Mouse (Mus musculus): ENCODE results near the gene Enox1.
"Not testable (repeated sequence)": the region's sequence is repeated elsewhere in the genome, so short reads cannot be mapped to it uniquely, and the experiment has no call there.

Enox1 gene

DNA sequence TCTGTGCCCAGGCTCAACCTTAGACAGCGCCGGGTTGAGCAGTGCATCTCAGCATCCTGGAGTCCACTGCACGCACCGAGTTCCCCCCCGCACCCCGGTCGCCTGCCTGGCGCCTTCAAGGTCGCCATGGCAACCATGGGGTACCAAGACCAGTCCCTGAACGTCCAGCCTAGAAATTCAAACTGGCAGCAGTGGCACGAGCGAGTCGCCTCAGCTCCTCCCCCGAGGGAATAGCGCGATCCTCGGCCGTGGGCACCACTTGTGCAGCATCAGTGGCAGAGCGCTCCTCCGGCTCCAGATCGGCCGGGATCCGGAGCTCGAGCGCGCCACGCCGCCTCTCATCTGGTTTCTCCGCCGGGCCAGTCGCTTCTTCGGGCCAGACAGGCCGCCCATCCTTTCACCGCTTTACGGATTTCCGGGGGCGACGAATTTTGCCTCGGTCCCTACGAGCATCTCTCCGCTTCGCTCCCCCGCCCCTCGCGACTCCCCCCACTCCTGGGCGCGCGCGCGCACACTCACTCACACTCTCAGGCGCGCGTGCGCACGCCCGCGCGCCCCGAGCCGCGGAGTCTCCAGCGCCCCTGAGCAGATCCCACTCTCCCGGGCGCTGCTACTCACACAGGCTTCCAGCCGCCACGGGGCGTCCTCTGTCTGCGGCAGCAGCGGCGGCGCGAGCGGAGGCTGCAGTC lies at the start of gene Enox1:
Gene Enox1 (plus strand): TSS at position 542 of the 689 bp plus-strand sequence.
- peak; percentile 84 for DNase-seq (ENCODE audit: low spot score)

DNA sequence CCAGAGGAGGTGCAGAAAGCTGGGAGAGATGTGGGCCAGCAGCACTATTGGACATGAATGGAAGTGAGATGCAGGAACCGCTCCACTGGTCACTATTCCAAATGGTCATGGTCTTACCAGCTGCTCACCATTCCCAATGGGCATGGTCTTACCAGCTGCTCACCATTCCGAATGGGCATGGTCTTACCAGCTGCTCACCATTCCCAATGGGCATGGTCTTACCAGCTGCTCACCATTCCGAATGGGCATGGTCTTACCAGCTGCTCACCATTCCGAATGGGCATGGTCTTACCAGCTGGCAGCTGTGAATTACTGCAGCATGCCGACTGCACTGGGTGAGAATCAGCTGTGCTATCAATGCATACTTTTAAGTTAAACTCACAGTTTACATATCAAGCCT lies 45.9 kb upstream of the Enox1 start:
- not testable (repeated sequence) for DNase-seq (ENCODE audit: low spot score)

DNA sequence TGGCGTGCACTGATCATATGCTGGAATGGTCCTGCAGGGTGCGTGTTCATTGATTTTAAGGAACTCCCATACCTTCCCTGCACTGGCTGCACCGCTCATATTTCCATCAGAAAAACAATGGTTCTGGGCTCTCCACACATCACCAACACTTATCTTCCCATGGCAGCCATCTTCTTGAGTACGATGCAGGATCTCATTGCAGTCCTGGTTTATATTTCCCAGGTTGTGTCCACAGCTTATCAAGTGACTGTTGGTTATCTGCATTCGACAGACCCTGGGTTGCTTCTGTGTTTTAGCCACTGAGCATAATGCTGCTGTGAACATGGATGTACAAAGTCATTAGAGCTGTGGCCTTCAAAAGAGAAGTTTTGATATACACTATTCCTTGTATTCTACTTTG lies 26.0 kb upstream of the Enox1 start:
- DNase-seq (ENCODE audit: low spot score), result no peak

DNA sequence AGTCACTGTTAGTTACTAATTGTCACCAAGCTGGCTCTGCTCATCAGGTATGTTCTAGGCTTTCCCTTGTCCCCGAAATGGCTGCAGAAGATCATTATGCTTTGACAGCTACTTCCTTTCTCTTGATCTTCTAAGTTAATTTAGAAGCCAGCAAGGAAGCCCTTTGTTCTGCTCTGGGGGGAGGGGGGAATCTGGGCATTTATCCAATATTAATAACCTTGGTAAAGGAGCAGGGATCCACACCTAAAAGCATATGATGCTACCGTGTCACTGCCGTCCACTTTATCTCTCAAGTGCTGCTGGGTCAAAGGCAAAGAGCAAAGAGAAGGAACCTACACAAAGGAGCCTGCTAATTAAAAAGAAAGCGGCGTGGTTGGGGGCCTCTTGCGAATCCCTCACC lies 19.6 kb upstream of the Enox1 start:
- no peak for DNase-seq (ENCODE audit: low spot score)

DNA sequence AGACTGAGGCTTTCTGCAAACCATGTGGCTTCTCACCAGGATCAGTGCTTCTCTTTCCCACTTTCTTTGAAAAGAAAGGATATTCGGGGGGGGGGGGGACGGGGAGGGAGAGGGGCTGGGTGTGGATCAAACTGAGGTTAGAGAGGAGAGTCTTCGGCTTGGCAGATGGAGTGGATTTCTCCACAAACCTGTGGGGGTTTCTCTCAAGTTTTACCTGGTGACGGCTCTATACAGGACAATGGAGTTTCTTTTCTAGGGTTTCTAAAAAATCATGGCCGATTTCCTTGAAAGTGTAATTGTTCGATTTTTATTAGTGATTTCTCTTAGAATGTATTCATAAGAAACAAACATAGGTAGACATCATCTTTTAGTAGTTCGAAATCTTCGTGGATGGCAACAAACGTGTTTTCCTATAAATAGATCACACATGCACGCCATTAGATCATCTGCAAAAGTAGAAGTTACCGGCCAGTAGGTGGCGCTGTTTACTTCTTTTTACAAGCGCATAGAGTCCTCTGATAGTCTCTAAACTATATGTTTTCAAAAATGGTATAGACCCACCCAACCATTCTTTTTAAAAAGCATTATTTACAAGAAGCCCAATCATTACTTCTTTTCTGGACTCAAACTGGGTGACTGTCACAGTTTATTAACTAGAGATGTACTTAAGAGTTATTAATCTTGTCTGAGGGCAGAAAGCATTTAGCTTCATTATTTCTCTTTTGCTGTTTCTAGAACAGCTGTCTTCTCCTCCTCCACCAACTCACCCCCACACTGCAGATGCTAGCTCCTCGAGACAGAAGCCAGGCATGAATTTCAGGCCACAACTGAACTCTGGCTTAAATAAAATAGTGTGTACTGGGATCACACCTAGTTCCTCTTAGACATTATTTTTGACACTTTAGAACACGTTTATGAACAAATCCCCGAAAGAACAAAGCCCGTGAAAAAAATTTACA lies 15.0 kb upstream of the Enox1 start:
- peak; percentile 87 for DNase-seq (ENCODE audit: low spot score)

DNA sequence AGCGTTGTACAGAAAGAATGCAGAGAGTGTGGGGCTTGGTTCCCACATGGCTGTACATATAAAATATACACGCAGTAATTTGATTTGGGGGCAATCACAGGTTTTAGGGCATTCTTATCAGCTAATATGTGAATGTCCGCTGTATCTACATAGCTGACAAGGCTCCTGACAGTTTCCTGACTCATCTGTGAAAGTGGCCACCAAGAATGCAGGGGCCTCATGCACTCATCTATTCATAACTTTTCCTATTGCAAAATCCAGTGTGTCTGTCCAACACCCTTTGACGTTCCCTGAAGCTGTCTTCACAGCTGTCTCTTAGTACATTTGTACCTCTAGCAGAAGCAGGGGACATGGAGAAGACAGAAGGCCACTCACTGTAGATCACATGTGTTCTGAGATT lies 11.5 kb upstream of the Enox1 start:
- no peak for DNase-seq (ENCODE audit: low spot score)

DNA sequence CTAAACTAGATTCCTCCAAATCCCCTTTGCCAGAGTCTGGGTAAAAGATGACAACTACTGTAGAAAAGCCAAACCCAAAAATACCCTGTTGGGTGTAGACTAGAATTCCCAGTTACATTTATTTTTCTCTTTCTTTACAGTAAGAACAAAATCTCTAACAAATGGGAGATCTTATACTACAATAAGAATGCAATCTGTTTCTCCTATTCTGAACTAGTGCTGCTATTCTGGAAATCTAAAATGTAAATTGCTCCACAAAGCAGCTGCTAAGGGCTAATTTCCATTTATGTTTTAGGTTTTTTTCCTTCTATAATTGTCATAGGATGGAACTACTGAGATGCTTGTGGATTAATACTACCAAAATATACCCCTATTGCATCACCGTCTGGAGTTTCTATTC lies 8.9 kb upstream of the Enox1 start:
- DNase-seq (ENCODE audit: low spot score), result no peak

DNA sequence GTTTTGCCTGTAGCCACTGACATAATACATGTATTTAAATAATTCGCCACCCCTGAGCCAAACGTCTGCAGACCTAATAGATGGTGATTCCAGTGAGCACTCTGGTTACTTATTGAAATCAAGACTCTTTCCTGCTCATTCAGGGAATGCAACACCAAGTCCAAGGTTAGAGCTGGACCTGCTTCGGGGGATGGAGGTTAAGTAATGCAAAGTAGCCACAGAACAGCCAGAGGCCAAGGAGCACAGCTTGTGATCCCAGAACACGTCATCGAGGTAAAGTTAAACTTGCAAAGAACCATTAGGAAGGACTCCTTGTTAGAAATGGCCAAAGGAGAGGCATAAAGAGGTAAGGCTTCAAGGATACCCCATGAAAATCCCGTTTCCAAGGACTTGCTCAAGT lies 6.0 kb upstream of the Enox1 start:
- DNase-seq (ENCODE audit: low spot score), result no peak

DNA sequence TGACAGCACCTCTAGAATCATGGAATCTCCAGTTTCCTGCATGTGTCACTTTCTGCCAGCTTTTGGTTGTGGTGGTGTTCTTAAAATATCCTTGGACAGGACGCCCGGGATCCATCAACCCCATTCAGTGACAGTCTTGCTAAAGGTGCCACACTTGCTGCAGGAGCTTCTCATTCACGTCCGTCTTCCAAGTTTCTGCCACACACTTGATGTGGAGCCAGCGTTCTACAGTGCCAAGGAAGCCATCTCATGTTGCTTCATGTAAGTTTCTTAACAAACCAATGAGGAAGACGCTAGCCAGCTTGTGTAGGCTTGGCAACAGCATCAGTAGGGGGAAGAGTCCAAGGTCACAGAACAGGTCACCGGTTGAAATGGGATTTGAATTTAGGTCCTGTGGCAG lies 5.1 kb upstream of the Enox1 start:
- DNase-seq (ENCODE audit: low spot score), result no peak

DNA sequence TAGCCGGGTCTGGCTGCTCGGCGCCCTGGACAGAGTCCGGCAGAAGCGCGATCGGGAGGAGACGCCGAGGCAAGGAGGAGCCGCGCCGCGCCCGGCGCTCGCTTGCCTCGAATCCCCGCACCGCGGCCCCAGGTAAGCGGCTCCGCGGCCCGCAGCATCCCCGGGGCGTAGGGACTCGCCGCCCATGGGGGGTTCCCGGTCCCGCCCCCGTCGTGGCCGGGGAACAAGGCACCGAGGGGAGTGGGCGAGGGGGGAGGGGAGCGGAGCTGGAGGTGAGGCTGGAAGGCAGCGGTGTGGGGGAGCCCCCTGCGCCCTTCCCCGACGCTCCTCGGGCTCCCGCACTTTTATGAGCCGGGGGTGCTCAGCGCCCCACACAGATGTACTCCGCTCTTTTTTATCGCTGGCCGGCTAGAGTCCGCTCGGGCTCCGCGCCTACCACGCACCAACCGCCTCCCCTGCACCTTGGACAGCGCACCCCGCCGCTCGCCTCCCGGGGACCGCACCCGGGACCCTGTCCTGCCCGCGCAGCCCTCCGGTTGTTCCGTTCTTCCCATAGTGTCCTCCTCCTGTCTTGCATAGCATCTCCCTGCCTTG lies 445 bp downstream of the Enox1 start:
- peak; percentile 25 for DNase-seq (ENCODE audit: low spot score)

DNA sequence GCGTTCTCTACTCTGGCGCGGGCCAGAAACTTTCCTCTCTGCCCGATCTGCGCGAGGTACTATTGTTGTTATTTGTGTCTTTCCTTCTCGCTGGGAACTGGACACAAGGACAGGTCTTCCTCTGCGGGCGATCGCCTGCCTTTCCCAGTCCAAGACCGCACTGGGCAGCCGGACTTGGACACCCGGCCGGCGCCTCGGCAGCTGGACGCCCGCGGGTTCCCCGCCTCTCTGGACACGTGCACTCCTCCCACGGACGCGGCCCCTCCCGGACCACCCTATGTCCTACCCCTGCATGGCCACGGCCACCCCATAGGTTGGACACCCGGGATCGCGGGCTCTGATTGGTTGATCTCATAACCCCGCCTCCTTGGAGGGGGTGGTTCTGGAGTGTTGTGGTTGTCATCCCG lies 945 bp downstream of the Enox1 start:
- peak; percentile 88 for DNase-seq (ENCODE audit: low spot score)

DNA sequence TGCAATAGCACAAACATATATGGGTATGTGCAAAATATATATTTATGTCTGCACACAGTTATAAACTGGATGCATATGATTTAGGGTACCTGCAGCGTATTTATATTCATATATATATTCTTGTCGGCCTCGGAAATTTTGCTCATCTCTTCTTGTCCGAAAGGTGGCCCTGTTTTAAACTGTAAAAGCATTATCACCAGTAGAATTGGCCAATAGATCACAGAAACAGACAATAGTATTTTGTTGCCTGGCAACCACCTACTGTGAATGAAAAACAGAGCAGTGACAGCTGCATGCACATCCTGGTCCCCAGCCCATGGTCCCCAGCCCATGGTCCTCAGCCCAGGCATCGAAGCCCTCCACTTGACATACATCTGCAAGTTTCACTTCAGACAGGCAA lies 2.8 kb downstream of the Enox1 start:
- DNase-seq (ENCODE audit: low spot score), result no peak

DNA sequence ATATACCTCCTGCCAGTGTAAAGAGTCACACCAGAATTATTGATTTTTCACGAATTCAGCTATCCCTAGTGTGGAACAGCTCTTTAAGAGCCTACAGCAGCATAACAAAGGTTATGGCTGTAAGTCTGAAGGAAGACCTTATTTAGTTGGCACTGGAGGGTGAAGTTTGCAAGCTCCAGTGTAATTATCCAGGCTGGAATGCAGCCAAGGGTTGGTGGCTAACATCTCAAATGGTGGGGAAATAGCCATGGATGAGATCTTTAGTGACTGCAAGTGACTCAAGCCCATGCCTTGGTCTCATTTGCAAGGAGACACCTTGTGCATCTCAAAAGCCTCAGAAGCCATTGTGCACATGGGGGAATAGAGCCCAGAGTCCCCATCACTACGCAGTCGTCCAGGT lies 5.9 kb downstream of the Enox1 start:
- no peak for DNase-seq (ENCODE audit: low spot score)

DNA sequence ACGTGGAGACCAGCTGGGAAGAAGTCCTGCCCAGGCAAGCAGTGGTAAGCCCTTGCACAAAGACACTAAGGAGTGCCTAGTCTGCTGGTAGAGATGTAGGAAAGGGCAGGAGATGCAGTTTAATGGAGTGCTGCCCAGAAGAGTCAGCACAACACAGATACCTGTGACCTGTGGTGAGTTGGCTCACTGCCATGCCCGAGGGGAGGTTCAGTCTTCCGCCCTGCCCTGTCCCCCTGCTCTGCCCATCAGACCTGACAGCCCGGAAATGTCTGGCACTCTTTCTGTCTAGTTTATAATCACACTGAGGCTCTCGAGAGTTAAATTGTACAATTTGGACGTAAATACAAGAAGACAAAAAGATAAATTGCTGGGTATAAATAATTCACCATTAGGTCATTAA lies 7.8 kb downstream of the Enox1 start:
- no peak for DNase-seq (ENCODE audit: low spot score)

DNA sequence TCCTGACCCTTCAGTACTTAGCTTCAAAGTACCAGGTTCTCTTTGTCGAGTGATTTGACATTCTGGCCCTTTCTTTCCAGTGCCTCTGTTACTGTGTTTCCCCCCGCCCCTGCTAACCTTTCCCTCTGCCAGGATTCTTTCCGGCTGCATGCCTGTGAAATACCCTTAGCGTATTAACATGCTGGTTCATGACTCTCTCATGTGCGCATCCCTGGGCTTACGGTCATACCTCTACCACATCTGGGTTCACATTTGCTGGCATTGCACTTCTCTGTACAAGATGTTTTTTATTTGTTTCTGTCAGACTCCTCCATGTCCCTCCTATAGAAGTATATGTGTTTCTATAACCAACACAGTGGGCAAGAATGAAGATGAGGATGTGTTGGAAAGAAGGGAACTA lies 11.6 kb downstream of the Enox1 start:
- no peak for DNase-seq (ENCODE audit: low spot score)

DNA sequence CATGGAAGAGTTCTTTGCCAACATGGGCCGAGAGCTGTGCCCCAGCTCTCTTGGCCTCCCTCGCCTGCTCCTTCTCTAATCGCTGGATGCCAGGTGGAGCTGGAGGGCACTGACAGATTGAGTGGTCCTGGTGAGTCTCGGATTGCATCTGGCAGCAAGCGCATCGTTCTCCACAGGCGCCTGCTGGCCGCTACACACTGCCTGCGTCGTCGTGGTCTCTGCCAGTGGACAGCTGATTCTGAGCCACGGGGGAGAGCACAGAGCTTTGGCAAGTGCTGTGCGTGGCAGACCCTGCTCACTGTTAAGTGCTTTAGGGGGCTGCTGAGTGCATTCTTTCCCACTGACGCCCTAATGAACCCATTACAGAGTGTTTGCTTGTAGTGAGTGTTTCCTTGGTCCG lies 17.9 kb downstream of the Enox1 start:
- no peak for DNase-seq (ENCODE audit: low spot score)

DNA sequence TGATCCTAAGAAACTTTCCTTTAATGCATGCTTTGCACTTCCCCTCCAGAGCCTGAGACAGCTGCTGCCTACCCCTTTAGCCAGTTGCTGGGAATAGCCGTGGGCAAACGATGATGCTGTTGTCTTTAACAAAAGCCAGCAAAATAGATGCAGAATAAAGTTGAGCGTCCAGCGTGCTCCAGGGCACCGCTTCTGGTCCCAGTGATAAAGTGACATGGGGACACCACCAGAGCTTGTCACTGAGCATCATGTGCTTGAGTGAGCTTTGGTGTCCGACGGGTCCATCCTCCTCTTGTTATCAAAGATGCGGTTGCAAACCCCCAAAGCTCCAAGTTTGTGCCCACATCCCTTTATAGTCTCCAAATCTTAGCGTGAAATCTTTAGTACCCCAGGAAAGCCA lies 18.4 kb downstream of the Enox1 start:
- DNase-seq (ENCODE audit: low spot score), result no peak

DNA sequence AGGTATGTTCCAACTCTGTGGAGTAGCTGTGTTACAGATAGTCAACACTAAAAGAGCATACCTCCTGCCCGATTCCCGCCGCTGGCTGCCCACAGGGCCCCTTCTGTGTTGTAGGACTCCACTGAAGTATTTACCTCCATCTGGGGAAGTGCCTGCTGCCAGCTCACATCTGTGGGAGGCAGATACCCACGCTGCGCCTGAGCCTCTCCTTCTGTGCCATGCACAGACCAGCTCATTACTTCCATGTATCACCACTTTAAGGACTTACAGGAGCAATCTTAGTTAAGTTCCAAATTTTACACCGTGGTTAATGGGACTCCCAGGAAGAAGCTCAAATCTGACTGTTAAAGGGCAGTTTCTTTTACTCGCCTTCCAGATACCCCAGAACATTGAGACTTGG lies 23.7 kb downstream of the Enox1 start:
- DNase-seq (ENCODE audit: low spot score), result no peak

DNA sequence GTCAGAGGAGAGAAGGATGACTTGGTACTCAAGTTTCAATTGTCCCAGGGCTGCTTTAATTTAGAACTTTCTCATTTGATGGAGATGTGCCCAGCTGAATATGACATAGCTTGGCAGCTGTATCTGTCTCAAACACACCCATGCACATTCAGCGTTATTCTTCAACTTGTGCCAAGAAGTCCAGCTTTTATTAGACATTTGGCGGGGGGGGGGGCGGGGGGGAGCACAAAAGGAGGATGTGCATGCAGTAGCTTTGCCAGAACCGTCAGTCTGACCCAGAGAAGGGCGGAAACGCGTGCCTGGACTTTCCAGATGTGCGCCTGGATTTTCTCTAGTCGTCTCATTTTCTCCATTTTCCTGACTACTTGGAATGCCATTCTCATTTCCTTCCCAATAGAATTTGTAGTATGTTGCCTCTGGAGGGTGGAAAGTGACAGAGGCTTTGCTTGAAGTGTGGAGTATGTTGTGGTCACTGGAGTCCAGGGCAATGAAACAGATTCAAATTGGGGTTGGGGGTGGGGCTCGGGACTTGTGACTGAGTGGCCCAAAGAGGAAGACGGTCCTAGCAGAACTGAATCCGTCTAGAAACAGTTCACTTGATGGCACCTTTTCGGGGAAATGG lies 24.3 kb downstream of the Enox1 start:
- no peak for DNase-seq (ENCODE audit: low spot score)

DNA sequence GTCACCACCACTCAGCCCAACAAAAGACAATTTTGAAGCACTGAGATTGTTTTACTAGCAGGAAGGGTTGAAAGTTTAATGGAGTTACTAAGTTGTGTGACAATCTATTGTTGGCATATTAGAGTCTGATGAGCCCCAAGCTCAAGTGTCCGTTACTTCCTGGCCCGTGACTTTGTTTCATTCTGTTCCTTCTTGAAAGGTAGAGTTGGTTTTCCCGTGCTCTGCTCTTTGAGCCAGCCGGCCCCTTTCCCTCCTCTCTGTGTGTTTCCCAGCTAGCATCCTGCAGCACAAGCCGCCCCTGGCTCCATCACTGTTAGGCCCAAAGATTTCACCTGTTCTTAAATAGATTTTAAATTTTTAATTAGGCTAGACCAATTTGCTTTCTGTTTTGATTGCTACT lies 26.9 kb downstream of the Enox1 start:
- no peak for DNase-seq (ENCODE audit: low spot score)

DNA sequence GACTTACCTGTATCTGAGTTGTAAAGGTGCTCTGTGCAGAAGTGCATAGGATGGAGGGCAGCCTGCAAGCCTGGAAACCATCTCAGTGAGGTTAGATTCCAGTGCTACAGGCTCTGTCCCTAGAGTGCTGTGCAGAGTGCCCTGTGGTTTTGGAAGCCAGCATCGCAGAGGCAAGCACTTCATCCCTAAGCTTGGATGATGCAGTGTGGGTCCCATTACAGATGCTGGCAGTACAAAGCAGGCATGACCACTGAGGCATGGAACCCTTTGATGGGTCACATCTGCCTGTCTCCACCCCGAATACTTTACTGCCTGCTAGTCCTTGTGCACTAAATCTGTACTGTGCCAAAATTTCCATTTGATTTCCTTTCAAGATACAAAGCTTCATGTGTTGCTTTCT lies 33.6 kb downstream of the Enox1 start:
- no peak for DNase-seq (ENCODE audit: low spot score)

DNA sequence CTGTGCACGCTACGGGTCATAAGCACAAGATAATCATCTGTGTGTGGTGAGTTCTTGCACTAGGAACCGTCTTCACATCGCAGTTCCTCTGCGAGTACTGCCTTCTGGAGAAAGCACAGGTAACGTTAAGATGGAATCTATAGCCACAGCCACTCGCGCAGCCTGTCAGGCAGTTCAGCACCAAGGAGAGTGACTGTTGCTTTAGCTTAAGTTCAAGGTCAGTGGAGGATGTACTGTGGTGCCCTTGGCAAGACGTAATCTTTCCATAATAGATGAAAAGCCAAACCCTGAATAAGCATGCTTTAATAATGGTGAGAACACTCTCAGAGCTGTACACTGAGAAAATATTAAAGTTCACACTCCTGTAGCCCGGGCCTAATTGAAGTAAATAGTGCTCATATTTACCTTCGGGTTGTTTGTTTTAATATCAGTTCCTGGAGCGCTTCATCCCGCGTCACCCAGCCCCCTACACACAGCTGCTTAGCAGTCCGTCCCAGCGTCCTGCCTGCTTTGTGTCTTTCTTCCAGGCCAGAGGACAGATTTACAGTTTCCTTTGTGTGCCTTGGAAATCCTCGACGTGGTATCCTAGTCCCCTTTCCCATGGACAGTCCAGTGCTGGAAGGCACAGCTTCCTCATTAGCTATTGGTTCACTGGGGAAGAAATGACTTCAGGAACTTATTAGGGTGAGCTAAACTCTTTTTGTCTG lies 38.9 kb downstream of the Enox1 start:
- no peak for DNase-seq (ENCODE audit: low spot score)

All from layer of hippocampus, adult 11-12 months (tissue).